Mouse (Mus musculus): Measurements from ENCODE around the gene Ntn4.

DNA sequence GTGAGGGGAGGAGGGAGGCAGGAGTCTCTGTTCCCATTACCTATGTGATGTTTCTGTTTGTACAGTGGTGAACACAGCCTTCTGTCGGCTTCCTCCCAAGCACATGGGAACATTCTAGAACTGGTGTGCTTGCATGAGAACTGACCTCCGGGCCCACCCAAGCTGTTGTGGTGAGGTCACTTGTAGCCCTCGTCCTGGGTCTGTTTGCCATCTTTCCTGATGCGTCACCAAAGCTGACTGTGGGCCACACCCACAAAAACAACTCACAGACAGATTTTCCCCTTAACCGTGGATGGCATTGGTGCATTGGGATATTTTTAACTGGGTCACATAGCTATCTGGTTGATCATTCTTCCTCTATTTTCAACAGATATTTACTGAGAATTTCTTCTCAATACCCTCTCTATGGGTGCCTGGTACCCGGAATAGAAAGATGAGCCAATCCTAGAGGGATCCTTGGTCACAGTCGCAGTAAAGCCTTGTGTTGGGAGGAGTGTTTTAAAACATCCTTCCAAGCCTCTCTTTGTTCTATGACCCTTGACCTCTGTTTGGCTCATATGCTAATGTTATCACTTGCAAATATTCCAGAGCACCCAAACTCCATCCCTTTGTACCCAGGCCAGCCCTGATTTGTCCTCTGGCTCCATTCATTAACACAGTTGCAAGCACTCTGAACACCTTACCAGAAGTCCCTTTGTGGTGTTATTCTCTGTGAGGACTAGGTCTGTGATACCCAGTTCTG lies 19.9 kb upstream of the Ntn4 start:
- no peak for TF ChIP-seq POLR2AphosphoS5 (IDR thresholded peaks at IDR 0.05; ENCODE audit: insufficient replicate concordance, low read depth, low read length)
- no peak for TF ChIP-seq CTCF (IDR thresholded peaks at IDR 0.05; ENCODE audit: low read depth, low read length)
